Mouse (Mus musculus) adrenal gland, postnatal 25 days (tissue): ENCODE results near the gene Hps3. TPM values are rescaled to one million over a fixed set of nuclear protein-coding genes. Genes with fewer than 3 reads are reported as not detected.
"Not testable (repeated sequence)": the region's sequence is repeated elsewhere in the genome, so short reads cannot be mapped to it uniquely, and the experiment has no call there.

Experiments
- DNase-seq: peaks from one replicate; pipeline ENCODE4 v3.0.0; 2021; ENCODE audit warnings: mixed read lengths
- long read RNA-seq: library from polyadenylated mRNA; stranded (forward); transcript quantifications from one replicate; pipeline ENCODE4 v2.0.0, GENCODE M21; 2021
- total RNA-seq: library from RNA; stranded (reverse); gene quantifications from 2 replicates; pipeline ENCODE4 v1.2.3, GENCODE M21; 2021

The Hps3 gene
- 16.1 and 18.1 TPM in 2 replicates for total RNA-seq
- long read RNA-seq, full-length matches to known transcripts = 4 of 8 reads
- long read RNA-seq, partial matches to known transcripts = 1 of 8 reads
- long read RNA-seq, other reads (novel, unspliced or antisense) = 3 of 8 reads

DNA sequence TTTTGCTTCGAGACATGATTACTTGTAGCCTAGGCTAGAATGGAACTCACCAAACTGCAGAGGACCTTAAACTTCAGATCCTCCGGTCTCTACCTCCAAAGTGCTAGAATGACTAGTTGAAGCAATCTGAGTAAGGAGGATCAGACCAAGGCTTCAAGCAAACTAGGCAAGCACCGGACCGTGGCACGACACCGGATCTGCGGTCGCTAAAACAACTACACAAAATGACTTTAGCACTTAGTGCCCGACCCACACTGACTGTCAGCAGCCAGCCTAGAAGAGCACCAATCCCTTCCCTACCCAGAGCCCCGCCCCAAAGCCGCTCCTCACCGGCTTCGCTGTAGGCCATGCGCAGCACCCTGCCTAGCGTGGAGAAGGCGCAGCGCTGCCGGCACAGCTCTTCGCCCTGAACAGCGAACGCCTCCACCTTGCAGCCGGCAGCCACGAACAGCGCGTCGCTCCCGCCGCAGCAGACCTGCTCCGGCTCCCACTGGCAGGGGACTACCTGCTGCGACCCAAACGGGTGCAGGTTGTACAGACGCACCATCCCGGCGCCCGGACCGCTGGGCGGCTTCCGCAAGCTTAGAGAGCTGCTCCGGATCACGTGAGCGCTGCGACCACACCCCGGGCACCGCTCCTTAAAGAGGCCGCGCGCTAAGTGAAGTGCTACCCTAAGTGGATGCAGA is at the start of gene Hps3:
Gene Hps3, minus strand, starts transcription at position 597 of the 686 bp plus-strand sequence.
- peak; percentile 85 for DNase-seq

DNA sequence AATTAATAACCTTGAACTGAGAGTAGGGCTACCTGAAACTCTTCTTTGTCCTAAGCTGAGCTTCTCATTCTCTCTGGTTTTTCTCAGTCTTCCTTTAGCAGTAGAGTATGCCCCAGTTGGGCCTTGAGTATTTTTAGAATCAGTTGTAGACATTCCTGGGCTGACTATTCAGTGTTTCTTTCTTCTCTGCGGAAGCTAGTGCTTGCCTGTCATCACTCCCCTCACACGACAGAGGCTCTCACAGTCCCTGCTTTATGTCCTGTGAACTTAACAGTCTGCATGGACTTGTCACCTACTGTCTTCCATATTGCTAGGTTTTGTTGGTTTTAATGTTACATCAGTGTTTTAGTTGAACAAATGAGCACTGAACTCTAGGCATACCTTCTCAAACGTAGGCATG is 47.0 kb upstream of the Hps3 start:
- DNase-seq = no peak

DNA sequence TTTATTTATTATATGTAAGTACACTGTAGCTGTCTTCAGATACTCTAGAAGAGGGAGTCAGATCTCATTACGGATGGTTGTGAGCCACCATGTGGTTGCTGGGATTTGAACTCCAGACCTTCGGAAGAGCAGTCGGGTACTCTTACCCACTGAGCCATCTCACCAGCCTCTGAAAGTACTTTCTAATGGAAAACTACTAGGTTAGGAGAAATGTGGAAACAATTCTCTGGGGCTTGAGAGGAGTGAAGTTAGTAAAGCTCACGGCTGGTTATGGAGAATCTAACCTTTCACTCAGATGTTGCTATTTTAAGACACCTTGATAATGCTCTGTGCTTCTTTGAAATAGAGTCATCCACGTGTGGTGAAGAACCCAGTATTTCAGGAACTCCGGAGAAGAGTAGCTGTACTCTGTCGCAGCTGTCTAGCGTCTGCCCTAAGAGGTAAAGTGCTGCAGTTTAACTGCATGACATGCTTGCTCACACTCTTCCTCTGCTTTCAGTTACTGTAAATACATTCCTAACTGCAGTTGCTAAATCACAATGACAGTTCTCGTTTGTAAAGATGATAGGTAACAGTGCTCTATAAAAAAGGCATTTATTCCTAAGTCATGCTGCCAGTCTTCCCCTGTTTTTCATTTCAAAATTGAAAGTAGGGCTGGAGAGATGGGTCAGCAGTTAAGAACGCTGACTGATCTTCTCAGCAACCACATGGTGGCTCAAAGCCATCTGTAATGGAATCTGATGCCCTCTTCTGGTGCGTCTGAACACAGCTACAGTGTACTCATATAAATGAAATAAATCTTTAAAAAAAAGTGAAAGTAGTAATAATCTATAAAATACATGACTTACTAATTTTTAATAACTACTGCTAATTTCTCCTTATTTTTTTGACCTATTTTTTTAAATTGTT is 41.3 kb upstream of the Hps3 start:
- DNase-seq = no peak

DNA sequence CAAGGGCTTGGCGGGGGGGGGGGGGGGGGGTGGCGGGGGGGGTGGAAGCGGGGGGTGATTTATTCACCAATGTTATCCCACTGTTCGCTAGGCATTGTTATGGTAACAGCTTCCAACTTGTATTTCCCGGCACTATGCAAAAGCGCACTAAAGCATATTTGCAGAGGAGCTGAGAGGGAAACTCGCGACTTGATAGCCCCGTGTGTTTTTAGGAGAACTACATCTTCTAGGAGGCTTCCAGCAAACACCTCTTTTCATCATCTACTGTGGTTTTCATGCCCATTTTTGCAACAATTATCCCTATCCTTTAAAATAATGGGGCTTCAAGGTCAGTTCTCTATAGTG is 23.1 kb upstream of the Hps3 start:
- DNase-seq = no peak

DNA sequence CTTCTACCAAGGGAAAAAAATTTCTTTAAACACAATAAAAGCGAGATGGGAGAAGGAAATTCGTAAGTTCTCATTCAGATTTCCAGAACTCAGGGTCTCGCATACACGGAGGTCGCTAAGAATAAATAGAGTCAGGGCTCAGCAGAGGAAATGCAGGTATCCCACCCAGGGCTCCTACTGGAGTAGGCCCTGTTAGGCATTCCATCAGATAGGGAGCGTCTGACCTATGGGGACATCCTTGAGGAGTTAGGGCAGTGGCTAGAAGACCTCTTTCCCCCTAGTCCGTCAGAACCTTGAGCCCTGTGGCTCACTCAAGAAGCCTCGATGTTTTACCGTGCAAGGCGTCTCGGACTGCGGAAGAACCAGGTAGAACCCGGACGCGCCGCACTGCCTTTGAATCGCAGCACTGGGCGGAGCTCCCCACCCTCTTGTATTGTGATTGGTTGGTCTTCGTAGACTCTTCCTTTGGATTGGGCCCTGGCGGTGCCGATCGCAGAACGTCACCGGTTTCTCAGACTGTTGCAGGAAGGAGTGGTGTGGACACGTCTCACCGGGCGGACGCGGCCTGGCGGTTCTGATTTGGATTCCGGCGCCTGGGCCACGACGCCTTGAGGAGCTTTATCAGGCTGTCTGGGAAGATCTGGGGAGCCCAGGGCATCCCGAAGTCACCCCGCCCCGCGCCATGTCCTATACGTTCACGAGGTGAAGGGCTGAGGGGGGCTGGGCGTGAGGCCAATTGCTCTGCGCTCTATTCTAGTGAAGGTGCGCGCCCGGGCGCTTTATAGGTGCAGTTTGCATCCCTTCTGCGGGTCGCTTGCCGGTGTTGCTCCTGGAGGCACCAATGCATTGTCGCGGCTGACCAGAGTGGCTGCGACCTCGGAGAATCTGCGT is 22.4 kb upstream of the Hps3 start, which contains the start of gene Hltf:
Gene Hltf, plus strand, starts transcription at position 506 of the 891 bp plus-strand sequence.
- peak; percentile 89 for DNase-seq

DNA sequence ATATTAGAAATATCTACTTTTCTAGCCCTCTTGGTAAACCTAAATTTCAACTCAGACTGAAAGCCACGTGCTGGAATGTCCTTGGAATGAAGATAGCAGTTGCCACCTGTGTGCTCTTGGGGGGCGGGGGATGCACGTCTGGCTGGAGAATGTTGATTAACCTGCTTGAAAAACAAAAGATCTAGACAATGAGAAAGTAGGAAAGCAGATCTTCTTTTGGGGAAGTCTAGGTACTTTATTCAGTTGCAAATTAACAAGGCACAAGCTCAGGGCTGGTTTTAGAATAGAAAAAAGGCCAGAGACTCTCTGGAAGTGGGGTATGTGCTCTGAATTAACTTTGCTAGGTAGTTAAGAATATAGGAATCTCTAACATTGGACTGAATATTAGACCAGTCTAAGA is 9.6 kb upstream of the Hps3 start:
- DNase-seq = not testable (repeated sequence)

DNA sequence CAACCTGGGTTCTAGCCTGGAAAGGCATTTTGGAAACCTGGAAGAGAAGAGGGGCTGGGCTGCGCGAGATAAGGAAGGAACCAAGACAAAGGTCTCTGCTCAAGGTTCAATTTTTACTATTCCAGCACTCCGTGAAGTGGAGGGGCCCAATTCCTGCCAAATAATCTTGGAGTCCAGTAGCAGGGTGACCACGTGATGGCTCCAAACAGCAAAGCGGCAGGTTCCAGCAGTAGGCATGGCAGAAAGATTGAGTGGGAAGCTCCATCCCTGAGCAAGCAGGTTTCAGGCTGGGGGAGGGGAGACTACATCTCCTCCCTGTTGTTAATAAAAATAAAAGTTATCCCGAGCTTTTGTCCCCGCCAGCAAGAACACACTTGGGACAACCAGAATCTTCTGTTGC is 6.3 kb upstream of the Hps3 start:
- not testable (repeated sequence) for DNase-seq

DNA sequence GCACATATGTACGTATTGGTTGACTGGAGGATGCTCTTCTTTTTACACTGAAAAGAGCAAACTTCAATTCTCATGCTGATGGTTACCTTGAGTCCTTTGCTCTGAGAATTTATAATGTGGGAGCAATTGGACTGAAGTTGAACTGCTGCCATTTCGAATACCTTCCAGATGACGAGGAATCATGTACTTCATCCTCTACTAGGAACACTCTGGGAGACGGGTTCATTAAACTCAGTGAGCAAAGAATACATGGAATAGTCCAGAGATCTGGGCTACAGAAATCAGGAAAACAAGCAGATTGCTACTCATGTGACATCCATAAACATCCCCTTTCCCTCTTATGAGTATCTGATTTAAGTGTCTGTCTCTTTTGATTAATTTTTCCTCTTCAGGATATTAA is 954 bp upstream of the Hps3 start:
- no peak for DNase-seq

DNA sequence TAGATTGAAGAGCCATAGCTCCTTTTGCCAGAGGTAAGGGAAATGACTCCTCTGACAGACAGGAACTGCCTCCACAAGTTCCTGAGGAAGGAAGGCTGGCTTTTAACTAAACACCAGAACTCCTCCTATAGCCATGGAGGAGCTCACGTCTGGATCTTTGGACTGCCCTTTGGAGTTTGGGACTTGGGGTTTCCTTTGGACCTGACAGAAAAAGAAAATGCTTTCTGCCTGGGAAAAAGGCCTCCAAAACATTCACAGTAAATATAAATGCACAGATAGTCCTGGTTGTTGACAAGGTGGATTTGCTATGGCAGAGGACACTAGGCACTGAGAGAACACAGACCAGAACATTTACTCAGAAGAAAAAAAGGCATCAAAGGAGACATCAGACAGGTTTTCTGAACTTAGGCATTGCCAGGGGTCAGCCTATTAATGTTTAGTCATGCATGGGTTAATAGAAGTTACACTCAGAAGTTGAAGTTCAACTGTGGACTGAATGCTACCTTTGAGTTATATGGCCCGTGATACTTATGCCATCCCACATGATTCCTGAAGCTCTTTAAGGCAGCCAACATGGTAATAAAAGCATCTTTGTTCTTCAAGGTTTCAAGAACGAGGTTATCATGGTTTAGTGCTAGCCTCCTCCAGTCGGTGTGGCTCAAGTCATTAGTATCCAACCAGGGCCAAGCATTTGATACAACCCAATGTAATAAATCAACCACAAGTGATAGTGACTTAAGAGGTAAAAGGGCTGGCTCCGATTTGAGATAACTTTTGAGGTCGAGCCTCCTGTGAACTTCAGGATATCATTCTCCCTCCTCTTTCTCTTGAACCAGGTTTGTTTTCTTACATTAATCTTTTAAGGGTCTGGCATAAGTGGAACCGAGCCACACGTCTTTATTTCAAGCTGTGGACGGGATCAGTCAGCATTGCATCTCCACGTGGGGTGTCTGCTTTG is 1.1 kb downstream of the Hps3 start:
- DNase-seq = no peak

DNA sequence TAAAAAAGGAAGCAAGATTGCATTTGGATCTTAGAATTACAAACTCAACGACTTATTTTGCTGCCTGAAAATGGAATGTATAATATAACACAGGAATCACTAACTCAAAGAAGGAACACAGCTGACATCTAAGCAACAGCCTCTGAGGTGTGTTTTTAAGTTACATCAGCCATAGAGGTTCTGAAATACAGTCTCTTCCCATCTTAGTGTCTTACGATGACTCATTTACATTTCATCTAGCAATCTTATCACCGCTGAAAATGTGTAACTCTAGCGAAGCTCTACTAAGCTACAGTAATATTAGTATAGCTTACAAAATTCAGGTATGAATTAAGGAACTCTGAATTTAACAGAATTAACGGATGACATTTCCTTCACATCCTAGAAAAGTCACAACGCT is 4.3 kb downstream of the Hps3 start:
- no peak for DNase-seq

DNA sequence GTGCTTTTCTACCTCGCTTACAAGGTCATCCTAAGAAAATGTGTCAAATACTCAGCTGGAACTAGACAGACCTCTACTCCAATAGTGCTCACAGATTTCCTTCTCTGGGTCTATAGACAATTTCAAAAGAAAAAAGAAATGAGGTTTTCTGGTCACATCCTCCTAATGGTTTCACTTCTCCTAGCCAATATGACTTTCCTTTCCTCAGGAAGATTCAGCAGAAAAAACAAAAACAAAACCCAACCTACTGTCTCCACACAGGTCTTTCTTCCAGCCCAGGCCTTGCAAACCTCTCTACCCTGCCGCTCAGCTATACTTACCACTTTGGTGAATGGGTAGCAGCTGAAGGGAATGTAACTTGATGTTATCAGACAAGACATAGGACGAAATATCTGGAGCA is 6.5 kb downstream of the Hps3 start:
- no peak for DNase-seq

DNA sequence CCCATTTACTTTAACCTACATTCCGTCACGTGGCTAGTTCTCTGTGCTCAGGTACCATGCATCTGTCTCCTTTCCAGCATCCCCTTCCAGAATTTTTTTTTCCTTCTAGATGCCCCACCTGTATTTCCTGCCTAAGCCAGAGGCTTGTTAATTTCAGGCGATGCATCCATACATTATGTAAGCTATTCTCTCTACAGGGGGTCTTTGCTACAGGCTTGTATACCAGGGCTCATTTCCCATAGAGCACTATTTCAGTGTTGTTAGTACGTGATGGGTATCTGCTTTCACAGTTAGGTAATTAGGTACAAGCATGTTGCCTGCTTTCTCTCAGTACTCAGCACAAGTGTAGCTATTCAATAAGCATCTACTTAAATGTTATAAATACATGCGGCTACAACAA is 7.3 kb downstream of the Hps3 start:
- DNase-seq = no peak

DNA sequence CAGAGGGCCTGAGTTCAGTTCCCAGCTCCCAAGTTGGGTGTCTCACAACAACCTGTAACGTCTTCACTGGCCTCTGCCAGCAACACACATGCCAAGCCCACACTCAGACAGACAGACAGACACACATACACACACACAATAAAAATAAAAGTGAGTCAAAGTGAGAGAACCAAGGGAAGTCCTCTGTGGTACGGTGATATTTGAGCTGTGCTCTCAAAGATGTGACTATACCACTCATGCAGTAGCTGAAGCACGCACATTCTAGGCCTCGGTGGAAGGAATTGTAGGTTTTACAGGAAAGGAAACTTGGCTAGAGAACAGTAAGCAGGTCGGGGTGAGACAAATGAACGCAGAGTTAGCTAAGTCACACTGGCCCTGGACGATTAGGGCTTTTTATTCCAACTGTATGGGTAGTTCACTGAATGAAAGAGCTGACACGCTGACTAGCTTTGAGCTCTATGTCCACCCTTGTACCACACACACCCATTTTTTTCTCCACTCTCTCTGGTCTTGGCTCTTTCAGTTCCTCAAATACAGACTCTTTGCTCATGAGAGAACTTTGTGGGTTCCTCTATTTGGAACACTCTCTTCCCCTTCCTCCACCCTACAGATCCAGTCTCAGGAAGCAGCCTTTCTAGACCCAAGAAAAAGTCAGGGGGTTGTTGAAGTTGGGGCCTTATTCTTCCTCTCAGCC is 8.0 kb downstream of the Hps3 start:
- DNase-seq = no peak

DNA sequence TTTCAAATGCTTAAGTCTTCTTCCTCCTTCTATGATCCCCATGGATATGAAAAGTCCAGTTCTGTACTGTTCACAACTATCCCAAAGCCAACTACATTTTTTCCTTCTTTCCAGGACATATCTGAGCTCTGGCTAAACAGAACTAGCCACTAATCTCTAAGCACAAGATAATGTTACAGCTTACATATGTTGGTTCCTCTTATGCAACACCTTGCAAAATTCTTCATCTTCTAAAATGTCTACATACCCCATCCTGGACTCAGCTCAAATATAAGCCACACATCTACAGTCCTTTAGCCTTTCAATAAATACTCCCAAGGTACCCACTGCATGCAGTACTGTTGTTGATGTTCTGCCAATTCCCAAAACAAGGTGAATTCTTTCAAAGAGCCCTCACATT is 8.6 kb downstream of the Hps3 start:
- no peak for DNase-seq

DNA sequence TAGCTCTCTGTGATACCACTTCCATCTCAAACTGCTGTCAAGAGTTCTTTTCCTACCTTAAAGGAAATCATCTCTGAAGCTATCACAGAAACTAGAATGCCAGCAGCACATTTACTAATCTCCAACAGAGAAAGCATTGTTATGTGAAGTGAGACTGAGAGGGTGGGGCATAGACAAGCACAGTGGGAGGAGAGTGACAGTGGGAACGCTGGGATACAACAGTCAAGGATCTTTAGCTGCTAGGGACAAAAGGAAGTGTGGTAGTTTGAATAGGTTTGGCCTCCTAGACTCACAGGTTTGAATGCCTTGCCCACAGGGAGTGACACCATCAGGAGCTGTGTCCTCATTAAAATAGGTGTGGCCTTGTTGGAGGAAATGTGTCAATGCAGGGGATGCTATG is 11.3 kb downstream of the Hps3 start:
- DNase-seq = no peak

DNA sequence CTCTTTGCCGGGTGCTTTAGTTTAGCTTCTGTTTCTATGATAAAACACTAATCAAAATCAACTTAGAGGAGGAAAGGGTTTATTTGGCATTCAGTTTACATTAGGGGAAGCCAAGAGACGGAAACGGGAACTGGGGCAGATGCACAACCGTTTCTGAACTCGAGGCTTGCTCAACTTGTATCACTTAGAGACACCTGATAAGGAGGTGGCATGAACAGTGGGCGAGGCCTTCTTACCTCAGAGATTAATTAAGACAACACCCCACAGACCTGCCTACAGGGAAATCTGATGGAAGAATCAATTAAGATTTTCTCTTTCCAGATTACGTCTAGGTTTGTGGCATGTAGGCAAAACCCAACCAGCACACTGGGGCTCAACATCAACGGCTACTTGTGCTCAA is 17.0 kb downstream of the Hps3 start:
- no peak for DNase-seq

DNA sequence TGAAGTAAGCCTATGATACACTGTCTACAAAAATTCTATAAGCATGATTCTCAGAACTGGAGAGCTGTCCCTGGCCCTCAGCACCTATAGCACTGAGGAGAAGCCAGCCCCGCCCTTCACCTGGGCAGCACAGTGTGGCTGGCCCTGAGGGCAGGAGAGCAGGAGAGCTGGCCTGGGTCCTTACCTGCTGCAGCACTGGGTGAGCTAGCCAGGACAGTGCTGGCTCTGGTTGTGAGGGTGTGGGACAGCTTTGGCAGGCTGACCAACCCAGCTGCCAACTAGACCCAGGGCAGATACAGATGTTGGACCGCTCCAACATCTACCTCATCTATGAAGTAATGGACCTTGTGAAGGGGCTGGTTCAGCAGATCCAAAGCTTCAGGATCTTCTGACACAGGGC is 20.7 kb downstream of the Hps3 start:
- no peak for DNase-seq

DNA sequence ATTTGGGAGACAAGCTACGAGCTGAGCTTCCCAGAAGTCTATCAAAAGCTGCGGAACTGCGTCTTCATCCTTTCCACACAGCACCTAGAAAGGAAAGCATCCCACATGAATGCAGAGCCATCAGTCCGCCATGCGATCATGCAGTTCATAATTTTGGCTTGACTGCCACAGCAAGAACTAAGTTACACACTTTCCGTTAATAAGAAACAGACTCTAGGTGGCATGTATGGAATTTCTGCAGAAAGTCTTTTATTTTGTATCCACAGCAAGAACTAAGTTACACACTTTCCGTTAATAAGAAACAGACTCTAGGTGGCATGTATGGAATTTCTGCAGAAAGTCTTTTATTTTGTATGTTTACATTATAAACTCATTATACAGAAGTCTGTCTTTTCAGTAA is 24.2 kb downstream of the Hps3 start:
- DNase-seq = not testable (repeated sequence)

DNA sequence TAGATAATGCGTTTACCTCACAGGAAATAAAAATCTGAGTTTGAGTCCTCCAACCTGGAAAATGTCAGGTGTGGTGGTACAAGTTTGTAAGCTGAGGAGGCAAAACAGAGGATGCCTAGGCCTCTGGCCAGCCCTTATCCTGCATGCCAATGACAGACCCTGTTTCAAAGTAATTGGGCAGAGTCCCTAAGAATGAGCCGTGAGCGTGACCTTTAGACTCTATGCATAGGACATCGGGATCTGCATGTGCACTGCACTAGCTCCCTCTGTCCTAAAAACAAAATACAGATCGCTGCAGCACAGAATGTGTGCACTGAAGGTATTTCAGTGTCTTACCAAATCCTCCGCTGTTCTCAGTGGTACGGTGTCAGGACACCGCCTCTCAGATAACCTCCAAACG is 24.7 kb downstream of the Hps3 start:
- DNase-seq = no peak

DNA sequence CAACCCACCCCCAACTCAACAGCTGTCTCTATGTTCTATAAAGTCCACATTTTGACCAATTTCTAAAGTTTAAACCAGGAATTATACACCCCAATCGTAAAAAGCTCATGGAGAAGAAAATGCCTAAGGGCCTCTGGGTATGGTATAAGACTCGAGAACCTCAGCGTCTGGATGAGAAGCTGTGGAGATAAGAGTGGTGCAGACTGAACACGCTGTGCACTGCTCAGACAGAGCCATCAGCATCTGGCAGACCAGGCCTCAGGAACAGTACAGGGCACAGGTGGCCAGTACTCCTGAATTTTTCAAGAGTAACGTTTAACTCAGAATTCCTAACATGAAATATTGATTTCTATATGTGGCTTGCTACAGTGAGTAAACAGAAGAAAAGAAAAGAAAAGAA is 27.4 kb downstream of the Hps3 start:
- DNase-seq = no peak

DNA sequence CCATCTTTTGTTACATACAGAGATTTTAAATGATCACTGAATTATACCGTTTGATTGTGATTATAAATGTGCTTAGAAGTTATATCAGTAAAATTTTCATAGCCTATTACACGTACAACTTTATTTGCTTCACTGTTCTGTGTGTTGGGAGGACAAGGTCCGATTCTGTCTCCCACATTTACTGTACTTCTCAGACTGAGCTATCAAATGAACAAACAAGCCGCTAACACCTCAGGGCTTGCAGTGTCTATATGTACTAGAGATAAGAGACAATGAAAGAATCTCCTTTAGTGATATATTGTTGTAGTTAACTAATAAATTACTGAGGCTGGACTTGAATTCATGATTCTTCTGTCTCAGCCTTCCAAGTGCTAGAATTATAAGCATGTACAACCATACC is 27.8 kb downstream of the Hps3 start:
- no peak for DNase-seq
